Mouse (Mus musculus): Measurements from ENCODE around the gene Gm49601.

Gene Gm49601

GRCm38 (mm10) chr16:18582426-18583148 is 43.6 kb downstream of the Gm49601 start:
- DNase-seq (ENCODE audit: low read depth, low spot score): no peak

GRCm38 (mm10) chr16:18581623-18582205 is 44.5 kb downstream of the Gm49601 start:
- no peak for DNase-seq (ENCODE audit: low read depth, low spot score)

- DNase-seq (ENCODE audit: low read depth, low spot score): no peak
These were observed 45.1 kb downstream of the Gm49601 start for GRCm38 (mm10) chr16:18581050-18581622.

- no peak for DNase-seq (ENCODE audit: low read depth, low spot score)
These were observed 45.8 kb downstream of the Gm49601 start for GRCm38 (mm10) chr16:18580389-18580788.

- DNase-seq (ENCODE audit: low read depth, low spot score): no peak
These were observed 48.5 kb downstream of the Gm49601 start for GRCm38 (mm10) chr16:18577599-18578160.

GRCm38 (mm10) chr16:18577071-18577470 is 49.2 kb downstream of the Gm49601 start:
- no peak for DNase-seq (ENCODE audit: low read depth, low spot score)

- no peak for DNase-seq (ENCODE audit: low read depth, low spot score)
These were observed 52.0 kb downstream of the Gm49601 start for GRCm38 (mm10) chr16:18574196-18574595.
